Mouse (Mus musculus): ENCODE data around the gene Arsg.

Gene Arsg

GRCm38 (mm10) chr11:109587019-109587418 is 113.8 kb downstream of the Arsg start:
- DNase-seq (ENCODE audit: low spot score), result peak; percentile 24

DNA sequence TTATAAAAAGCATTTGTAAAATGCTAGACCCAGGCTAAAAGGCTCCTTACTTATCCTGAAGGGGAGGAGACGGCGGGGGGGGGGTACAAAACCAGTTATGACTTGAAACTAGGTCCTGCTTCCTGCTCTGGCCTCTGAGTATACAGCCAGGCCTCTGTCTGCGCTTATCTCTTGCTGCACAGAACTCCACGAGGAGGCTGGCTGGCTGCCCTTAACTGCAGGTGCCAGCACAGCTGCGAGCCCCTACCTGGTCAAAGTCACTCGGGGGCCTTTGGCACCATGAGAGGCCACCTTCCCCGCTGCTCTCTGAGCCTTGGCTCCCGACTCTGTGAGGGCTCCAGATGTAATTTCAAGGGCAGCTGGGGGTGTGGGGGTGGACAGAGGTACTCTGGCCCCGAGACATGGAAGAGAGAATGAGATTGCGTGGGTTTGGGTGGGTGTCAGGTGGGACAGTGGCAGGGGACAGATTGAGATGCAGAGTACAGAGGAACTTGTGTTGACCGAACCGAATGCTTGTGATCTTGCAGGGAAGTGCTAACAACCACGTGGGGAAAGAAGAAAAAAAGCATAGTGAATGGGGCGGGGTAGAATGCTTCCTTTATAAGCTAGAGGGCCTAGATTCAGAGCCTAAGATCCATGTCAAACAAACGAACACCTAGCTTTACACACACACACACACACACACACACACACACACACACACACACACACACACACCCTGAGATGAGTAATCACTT is 114.6 kb downstream of the Arsg start:
- no peak for DNase-seq (ENCODE audit: low spot score)

GRCm38 (mm10) chr11:109590012-109590411 is 116.8 kb downstream of the Arsg start:
- DNase-seq (ENCODE audit: low spot score), result no peak

DNA sequence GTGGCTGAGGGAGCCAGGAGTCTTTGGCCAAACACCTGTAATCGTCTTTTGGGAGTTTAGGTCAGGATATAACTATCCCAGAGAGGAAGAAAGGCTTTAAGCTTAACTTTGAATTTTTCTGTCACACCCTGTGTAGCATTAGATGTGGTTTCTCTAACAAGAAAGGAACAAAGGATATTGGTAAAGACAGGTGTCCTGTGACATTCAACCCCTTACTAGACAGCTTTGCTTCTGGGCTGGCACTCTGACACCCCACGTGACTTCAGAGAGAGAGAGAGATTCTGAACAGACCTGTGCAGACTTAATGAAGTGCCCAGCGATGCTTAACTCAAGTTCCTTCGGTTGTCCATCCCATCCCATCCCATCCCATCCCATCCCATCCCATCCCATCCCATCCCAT is 118.3 kb downstream of the Arsg start:
- DNase-seq (ENCODE audit: low spot score), result no peak

- peak; percentile 60 for DNase-seq (ENCODE audit: low spot score)
These were observed 120.2 kb downstream of the Arsg start for GRCm38 (mm10) chr11:109593200-109593981.

DNA sequence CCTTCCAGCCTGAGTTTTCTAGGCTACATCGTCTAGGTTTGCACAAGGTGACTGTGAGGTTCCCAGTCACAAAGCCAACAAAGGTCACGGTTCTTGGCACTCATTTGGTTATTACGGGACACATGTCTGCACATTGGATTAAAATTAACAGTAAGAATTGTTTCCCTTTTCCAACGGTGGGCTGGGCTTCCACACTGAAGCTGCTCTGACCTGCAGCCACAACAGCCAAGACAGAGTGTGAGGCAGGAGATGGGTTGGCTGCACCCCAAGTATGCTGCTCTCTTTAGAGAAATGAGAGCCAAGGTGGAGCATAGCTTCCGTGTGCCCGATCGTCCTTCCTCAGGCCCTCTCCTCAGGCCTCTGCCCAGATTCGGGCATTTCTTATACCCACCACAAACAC is 121.6 kb downstream of the Arsg start:
- no peak for DNase-seq (ENCODE audit: low spot score)

DNA sequence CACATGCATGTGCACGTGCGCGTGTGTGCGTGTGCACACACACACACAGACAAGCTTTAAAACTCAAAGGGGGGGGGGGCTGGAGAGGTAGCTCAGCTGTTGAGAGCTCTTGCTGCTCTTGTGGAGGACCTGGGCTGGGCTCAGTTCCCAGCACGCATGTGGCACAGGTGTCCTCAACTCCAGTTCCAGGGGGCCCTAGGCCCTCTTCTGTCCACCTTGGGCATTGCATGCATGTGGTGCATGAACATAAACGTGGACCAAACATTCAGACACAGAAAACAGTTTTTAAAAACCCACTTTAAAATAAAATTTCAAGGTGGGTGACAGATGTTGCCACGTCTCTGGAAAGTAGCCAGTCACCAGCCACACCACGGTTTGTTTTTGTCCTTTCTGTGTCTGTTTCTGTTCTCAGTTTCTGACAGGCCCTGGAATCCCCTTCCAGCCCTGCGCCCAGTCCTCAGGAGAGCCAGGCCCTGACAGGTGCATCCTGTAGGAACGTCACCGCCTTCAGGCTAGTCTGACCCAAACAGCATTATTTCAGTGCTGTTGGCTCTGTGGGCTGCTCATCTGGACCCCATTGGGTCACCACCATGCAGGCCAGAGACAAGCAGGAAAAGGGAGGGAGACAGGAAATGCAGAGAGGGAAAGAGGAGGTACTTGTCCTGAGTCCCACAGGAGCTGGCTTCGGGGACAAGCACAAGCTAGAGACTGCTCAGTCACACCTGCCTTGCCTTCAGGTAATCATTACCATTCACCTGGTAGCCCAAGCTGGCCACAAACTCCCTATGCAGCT is 125.8 kb downstream of the Arsg start:
- DNase-seq (ENCODE audit: low spot score), result no peak

DNA sequence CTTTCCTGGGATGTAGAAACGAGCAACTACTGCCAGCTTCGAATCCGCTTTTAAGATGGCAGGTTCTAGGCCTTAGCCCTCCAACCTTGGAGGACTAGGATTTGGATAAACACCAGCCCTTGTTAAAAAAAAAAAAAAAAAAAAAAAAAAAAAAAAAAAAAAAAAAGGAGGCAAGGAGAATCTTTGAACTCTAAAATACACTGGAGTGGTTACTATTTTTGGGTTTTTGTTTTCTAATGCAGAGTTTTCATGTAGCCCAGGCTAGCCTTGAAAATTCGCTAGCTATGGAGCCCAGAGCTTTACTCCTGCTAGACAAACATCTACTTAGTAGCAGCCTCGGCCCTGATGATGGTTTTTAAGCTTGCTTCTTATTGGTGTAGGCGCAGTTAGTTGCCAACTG is 134.4 kb downstream of the Arsg start:
- no peak for DNase-seq (ENCODE audit: low spot score)

- no peak for DNase-seq (ENCODE audit: low spot score)
These were observed 135.9 kb downstream of the Arsg start for GRCm38 (mm10) chr11:109608976-109609625.

DNA sequence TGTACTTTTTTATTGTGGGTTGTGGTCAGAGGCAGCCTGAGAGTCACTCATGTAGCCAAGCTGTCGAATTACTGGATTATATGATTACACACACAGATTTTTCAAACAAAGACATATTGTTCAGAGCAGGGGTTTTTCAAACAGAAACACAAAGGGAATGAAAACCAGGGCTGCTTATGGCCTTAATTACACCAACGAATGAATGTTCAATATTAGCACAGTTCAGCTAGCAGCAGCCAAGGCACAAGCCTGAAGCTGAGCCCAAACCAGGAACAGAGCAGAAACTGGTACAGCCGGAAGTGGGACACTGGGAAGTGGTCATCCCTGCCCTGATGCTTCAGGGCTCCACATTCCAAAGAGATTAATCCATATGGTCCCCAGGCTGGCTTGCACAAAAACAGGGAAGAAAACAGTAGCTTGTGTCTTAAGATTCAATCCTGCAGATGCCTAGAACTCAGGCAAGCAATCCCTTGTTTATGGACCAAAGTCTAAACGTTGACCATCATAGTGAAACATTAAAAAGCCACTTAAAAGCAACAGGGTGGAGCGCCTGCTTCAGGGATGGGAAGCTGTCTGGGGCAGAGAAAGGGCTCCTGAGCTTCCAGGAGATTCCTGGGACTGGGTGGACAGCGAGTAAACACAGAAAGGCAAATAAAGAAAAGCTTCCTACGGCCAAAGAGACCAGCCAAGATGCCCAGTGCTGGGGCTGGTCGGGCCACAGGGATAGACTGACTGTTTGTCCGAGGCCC is 137.0 kb downstream of the Arsg start:
- peak; percentile 30 for DNase-seq (ENCODE audit: low spot score)

GRCm38 (mm10) chr11:109610795-109611302 is 137.7 kb downstream of the Arsg start:
- peak; percentile 74 for DNase-seq (ENCODE audit: low spot score)

DNA sequence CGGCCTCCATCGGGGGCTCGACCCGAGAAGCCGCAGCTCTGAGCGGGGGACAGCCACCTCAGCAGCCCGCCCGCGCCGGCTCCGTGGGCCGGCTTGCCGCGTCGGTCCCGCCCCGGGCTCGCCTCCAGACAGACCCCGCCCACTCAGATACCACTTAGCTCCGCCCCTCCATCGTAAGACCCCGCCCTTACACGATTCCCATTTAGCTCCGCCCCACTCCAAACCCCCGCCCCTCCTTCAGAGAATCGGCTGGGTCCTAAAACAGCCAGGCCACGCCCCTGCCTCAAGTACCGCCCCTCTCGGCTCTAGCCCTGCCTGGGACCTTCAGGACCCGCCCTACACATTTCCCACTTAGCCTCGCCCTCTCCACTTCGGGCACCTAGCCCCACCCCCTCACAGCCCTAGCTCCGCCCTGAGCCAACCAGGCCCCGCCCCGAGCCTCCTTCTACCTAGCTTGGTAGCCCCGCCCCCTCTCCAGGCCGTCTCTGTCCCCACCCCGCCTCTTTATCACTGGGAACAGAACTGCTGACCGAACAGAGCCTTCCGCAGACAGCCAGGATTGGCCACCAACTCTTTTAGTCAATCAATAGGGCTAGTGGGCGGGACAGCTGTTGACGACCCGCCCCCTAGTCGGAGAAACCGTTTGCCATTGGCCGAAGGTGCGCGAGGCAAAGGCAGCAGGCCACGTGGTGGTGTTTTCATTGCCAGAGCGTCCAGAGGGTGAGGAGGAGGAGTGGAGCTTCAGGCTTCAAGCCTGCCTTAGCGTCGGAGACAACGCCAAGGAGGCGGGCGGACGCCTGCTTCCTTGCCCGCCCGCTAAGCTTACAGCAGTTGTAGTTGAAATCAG is 138.4 kb downstream of the Arsg start, which contains the start of gene Wipi1:
Wipi1 (minus strand) TSS at position 665 of the 847 bp plus-strand sequence.
- peak; percentile 99 for DNase-seq (ENCODE audit: low spot score)

- DNase-seq (ENCODE audit: low spot score), result no peak
These were observed 139.8 kb downstream of the Arsg start for GRCm38 (mm10) chr11:109612871-109613529.

DNA sequence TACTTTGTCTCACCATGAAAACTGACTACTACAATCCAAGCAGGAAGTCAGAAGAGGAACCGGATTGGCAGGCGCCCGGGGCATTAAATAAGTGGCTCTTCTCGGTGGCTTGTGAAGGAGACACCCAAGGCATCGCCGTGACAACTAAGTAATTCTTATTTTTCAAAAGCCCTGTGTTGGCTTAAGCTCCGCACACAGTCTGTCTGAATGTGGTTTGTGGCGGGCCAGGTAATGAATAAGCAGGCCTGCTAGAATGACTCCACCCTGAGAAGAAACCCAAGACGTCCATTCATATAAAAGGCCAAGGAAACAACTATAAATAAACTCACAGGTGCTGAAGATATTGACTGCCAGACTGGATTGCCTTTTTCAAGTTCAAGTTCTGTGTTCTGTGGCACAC is 142.1 kb downstream of the Arsg start:
- no peak for DNase-seq (ENCODE audit: low spot score)

DNA sequence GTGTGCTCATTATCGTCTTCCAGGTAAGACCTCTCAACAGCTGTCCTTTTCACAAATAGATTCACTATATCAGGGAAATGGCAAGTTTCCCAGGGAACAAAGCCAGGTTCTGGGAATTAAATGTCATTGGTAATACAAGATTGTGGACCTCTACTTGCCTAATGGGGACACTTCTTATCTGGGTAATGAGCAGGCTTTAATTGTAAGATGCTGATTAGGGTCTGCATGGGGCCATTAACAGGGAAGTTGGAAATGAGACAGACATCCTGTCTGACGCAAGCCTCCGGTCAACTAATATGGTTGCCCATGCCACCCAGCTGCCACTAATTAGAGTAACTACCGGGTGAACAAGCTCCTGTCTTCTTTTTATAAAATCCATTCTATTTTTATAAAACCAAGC is 143.2 kb downstream of the Arsg start:
- no peak for DNase-seq (ENCODE audit: low spot score)

DNA sequence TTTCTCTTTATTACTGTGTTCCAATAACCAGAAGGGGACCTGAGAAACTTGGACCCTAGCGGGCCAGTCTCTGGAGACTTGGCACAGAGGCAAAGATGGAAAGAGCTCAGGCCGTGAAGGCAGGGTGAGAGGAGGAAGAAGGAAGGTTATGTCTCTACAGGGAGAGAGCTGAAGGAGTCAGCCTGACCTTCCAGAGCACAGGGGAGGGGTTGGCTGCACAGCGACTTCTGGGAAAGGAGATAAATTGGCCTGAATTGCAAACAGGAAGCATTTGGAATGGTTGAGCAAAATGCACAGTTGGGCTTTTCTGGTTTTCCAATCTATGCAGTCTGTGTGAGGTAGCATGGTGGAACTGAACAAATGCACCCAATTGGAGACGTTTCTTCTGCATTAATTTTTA is 143.6 kb downstream of the Arsg start:
- DNase-seq (ENCODE audit: low spot score), result no peak

DNA sequence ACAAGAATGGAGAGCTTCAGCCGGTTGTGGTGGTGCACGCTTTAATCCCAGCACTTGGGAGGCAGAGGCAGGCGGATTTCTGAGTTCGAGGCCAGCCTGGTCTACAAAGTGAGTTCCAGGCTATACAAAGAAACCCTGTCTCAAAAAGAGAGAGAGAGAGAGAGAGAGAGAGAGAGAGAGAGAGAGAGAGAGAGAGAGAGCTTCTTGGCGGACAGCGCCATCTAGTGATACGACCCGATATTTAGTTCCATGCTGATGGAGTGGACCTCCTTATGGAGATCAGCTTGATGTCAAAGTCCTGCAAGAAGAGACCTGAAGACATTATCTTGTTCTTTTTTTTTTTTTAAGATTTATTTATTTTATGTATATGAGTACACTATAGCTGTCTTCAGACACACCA is 145.9 kb downstream of the Arsg start:
- DNase-seq (ENCODE audit: low spot score), result peak; percentile 73

GRCm38 (mm10) chr11:109620356-109620755 is 147.2 kb downstream of the Arsg start:
- DNase-seq (ENCODE audit: low spot score), result no peak

DNA sequence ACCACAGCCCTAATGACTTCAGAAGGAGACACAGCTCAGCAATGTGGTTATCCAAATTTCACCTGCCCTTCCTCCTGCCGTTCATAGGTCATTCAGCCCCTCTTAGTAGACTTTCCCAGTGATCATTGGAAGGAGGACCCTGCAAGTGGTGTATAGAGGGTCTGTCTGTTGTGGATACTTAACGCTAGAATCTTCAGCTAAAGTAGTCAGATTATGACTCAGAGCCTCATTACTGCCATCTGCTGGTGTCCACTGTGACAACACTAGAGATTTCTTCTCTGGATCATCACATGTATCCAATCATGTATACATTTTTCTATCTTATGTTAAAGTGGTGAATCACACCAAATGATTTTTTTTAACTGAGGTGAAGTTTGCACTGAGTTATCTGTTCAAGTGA is 148.0 kb downstream of the Arsg start:
- DNase-seq (ENCODE audit: low spot score), result peak; percentile 81

Measured in embryo, embryonic 10.5 days (tissue).